Mouse (Mus musculus) lung, postnatal 0 days (tissue): ENCODE results near the gene Hoxa7.

Experiments used
- CTCF ChIP-seq: IDR thresholded peaks from 2 replicates; pipeline ENCODE4 v1.5.1; 2016; ENCODE audit warnings: antibody characterized with exemption, mild to moderate bottlenecking
- EP300 ChIP-seq: IDR thresholded peaks from 2 replicates; pipeline ENCODE4 v1.6.1; 2016; ENCODE audit warnings: antibody characterized with exemption, mild to moderate bottlenecking, control low read depth

DNA sequence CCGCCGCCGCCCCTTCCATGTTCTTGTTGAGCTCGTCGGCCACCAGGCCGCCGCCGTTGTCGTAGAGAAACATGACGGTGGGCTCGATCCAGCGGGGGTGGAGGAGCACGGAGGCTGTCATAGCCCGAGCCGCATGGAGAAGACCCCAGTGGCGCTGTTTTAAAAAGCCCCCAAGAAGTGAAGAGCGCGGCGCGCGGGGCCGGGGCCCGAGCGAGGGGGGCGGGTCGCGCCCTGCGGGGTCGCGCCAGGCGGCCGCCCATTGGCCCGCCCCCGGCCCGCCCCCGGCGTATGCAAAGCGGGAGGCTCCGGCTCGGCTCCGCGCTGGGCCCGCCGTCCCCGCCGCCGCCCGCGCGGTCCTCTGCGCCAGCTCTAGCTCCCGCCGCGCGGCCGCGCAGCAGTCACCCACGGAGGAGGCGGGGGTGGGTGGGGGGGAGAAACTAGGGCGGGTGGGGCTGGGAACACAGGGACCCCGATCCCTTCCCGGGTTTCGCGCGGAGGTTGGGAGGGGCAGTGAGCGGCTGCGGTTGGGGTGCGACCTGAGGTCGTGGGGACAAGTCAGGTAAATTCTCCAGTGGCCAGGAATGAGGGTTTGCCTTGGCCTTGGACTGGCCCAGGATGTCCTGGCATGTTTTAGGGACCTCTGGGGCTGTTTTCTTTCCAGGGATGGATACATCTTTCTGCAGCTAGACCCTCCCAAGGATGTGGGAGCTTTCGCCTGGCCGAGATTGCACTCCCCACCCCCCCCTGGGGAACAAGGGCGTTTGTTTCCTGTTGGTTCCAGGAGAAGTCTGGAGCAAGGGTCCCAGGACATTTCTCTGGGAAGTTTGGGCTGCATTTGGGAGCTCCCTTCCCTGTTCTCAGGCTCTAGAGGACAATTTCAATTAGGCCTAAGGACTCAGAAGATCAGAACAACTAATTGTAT is 39.3 kb upstream of the Hoxa7 start, which contains the start of gene Hoxa13:
- TF ChIP-seq CTCF (no peak), EP300 (no peak)
